Mouse (Mus musculus): ENCODE measurements around the gene Dclre1b. TPM values are rescaled to one million over a fixed set of nuclear protein-coding genes. Genes with fewer than 3 reads are reported as not detected.
"Not testable (repeated sequence)": the region's sequence is repeated elsewhere in the genome, so short reads cannot be mapped to it uniquely, and the experiment has no call there.

Gene Dclre1b
- total RNA-seq, 4 experiments from 2014 or later: 11.2 to 14.7 (median 14.1) TPM

DNA sequence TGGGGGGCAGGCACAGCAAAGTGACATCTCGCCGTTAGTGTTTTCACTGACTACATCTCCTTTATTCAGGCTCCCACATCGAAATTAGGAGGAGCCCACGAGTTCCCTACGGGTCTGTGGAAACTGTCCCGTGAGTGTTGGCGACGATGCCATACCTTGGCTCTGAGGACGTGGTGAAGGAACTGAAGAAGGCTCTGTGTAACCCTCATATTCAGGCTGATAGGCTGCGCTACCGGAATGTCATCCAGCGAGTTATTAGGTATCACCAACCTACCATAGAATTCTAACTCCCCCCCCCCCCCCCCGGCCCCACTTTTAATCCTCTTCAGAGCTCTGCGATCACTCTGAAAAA, 531 bp upstream of the Dclre1b start:
- DNase-seq: no peak

DNA sequence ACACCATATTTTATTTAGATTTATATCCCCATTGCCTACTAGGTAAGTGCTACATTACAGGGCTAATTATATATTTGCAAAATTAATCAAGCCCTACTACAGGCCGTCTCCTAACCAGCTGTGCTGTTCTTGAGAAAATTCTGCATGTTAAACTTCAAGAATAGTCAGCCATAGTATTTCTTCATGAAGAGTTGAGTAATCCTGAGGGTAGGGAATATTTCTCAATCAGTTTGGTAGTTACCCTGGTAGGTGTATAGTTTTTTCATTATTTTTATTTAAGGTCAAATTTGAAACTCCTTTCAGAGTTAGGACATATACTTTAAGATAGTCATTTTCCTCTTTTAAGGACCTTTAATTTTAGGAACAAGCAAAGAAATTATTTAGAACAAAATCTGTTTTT, 3.6 kb downstream of the Dclre1b start:
- no peak for DNase-seq

DNA sequence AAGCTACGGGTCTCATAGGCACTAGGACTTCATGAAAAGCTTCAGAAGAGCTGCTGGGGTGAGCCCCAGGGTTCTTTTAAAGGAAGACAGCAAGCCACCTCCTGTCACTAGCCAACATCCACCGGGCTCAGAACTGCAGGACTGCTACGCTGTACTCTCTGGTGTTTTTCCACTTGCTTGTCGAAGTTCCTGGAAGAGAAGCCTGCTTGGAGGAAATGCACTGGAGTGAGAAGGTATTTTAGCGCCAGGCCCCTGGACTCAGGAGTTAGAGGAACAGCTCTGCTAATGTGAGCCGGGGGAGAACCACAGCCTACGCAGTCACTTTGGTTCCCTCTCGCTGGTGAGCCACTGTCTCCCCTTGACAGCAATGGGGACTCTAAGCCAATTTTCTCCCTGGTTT, 6.4 kb downstream of the Dclre1b start:
- DNase-seq: no peak

DNA sequence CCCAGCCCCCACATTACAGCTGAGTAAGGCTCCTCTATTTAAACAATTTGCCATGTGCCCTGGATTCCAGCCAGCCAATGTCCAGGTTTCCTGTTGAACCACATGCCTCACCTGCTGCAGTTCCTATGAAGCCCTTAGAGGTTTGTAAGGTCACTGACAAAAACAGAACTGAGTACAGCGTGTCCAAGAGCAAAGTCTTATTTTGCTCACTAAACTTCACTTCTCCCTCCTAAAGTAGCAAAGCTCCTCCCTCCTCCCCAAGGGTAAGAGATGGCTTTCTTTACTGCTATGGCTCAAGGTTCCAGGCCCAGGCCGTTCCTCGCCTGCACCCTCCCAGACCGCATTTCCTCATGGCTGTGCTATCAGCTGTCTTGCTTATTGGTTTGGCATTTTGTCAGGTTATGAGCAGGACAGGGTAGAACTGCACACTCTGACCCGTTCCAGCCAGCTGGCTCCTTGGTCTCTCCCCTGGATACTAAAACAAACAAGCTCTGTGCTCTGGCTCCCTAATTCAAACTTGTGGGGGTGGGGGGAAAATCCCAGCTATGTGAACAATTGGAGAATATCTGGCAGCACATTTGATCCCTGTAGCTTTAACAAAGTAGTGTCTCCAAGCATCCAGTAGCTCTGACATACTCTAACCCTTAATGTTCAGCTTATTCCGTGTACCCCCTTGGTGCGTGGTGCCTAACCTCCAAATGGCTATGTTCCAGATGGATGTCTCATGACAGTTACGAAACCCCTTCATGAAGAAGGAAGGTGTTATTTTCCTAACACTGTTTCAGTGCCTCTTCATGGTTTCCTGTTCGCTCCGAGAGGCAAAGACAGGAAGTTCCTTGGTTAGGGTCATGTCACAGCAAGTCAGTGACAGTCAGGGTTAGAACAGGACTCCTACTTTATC, 7.4 kb downstream of the Dclre1b start:
- DNase-seq: peak; percentile 76

- DNase-seq: no peak
These were observed 9.7 kb downstream of the Dclre1b start for GRCm38 (mm10) chr3:103799507-103799906.

DNA sequence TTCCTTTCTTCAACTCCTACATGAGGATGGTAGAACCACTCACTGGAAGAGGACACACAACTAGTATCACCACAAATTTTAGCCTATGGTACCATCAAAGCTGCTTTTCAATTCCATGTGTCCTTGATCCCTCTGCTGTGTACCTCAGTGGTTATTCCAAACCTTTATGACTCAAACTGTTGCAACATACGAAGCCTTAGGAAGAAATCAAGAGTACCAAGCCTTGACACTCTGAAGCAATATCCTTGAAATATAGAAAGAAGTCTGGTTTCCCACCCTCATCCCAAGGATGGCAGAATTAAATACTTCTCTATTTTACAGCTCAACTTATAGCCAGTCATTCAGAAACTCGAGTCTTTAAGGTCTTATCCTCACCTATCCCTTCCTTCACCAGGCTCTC, 12.9 kb downstream of the Dclre1b start:
- no peak for DNase-seq

GRCm38 (mm10) chr3:103792566-103792965, 16.7 kb downstream of the Dclre1b start:
- no peak for DNase-seq

GRCm38 (mm10) chr3:103792111-103792406, 17.2 kb downstream of the Dclre1b start:
- DNase-seq: not testable (repeated sequence)

GRCm38 (mm10) chr3:103791230-103792110, 17.8 kb downstream of the Dclre1b start, which contains the start of gene Hipk1:
TSS of gene Hipk1 (minus strand) at chr3:103791563.
- DNase-seq: peak; percentile 92

DNA sequence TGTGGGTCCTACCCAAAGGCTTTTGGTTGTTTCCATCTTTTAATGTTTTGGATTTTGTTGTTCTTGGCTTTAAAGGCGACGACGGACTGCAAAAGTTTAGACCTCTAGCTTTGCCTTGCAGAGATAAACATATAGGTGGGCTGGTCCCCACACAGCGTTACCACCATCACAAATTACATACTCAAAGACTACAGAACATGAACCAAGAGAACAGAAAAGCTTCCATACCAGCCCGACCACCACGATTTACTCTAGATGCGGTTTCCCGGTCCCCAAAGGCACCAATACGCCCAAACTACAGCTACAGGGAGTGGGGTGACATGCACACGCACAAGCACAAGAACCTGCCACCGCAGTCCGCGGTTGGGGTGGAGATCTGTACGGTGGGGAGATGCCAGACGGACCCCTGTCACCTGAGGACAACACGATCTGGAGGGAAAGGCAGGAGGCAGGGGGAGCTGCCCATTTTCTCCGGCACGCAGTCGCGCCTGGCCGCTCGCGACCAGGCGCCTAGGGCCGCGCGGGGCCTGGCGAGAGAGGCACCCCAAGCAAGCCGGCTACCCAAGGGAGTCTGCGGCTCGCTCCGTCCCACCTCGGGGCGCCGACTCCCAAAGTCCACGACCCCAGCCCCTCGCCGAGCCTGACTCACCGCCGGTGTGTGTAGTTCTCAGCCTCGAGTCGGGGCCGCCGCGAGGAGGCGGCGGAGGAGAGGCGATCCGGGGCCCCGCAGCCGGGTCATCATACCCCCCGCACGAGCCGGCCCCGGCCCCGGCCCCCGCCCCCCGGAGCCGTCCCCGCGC, 18.7 kb downstream of the Dclre1b start:
- DNase-seq: no peak

GRCm38 (mm10) chr3:103789891-103790345, 19.3 kb downstream of the Dclre1b start:
- no peak for DNase-seq

DNA sequence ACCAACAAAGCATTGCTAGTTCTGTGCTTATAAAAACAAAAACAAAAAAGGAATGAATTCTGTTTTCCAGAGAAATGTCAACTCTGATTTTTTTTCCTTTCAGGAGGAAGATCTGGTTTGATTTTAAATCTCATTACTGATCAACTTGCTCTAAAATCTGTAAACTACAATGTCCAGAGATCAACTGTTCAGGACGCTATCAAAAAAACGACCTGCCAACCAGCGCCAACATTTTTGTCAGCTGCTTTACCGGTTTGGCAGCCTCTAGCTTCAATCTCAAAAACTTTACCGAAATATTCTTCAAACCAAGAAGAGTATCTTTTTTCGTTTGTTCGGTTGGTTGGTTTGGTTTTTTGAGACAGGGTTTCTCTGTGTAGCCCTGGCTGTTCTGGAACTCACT, 20.1 kb downstream of the Dclre1b start:
- DNase-seq: no peak

GRCm38 (mm10) chr3:103787225-103787624, 22.0 kb downstream of the Dclre1b start:
- no peak for DNase-seq

DNA sequence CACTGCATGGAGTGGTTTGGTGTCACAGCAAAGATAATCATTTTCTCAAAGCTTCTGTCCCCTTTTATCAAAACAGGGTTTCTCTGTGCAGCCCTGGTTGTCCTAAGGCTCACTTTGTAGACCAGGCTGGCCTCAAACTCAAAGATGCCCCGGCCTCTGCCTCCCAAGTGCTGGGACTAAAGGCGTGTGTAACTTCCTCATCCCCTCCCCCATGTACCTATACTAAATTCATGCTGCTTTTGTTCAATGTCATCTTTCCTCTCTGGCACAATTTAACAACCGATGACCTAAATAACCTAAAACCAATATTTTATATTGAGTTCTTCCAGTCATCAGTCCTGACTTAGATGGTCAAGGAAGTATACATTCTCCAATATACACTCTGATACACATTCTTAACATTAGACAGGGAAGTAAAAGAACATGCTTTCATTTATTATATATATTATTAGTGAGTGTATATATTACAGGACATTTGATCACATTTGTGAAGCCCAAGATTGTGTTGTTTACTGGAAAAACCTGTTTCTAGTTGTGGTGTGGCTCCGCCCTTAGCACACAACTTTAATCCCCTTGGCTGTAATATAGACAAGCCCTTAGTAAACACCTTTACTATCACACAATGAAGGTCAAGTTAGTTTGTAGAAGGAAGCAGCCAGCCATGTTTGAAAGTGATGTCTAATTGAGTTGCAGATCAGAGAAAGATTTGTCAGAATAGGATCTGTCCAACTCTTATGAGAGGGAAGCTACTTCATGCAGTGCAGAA, 26.2 kb downstream of the Dclre1b start:
- no peak for DNase-seq

DNA sequence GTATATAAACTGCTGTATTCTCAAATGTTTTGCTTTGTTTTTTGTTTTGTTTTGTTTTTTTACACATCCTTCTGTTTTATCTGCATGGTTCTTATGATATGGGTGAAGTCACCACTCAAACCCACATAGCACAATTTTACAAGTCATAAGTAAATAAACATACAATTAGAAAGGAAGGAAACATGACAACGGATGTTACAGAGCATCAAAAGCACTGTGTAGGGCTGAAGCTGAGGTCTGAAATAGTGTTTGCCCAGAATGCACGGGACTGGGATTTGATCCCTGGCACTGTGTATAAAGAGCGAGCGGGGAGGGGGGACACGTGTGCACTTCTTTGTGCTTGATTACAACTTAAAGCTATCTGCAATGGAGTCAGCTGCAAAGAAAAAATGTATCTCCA, 28.5 kb downstream of the Dclre1b start:
- DNase-seq: no peak

GRCm38 (mm10) chr3:103780271-103780670, 29.0 kb downstream of the Dclre1b start:
- DNase-seq: no peak

- no peak for DNase-seq
These were observed 30.1 kb downstream of the Dclre1b start for GRCm38 (mm10) chr3:103779183-103779582.

GRCm38 (mm10) chr3:103778660-103779059, 30.6 kb downstream of the Dclre1b start:
- DNase-seq: no peak

DNA sequence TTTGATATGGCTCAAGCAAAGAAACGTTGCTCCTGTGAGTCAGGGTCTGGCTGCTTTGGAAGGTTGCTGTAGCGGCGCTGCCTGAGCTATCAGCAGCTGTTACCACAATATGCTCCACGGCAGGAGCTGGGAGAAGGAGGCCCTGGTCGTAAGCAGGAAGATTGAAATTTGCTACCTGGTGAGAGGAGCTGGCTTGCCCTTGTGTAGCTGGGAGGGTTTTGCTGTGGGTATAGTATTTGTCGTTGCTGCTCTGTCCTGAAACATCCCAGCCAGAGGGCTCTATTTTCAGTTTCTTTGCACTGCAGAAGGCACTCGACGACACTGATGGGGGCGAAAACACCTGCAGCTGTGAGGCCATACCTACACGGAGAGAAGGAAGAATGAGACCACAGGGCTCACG, 31.3 kb downstream of the Dclre1b start:
- DNase-seq: no peak

DNA sequence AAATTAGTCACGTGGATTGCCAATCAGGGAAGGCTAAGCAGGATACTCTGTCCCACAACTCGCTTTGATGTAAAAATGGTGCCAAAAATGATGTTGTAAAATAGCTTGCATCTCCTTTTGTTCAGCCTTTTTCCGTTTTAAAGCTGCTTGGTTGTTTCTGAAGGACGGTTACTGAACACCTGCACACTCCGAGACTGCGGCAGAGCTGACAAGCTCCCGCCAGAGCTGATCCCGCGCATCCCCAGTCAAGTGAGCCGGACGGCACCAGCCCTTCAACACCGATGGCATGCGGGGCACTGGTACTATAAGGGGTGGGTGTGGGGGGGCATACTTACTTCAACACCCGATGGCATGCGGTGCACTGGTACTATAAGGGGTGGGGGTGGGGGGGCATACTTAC, 35.2 kb downstream of the Dclre1b start:
- DNase-seq: no peak

DNA sequence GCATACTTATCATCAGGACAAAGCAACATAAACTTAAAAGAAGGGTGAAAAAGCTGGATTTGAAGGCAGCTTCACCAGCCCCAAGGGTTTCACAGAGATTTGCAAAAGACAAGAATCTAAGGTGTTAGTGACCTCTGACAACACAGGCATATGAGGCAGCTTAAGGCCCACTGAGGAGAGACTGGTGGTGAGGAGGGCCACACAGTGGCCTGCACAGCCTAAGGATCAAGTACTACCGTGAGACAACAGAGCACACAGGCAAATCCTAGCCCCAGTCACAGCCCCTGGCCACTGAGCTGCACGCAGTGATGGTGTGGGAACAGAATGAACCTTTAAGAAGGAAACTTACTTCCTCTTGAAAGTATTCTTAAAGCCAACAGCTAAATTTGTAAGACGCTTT, 35.7 kb downstream of the Dclre1b start:
- no peak for DNase-seq

- no peak for DNase-seq
These were observed 36.4 kb downstream of the Dclre1b start for GRCm38 (mm10) chr3:103772846-103773245.

Data from adrenal gland, adult 8-10 months (tissue).